Mouse (Mus musculus) layer of hippocampus, adult 9-11 months (tissue): ENCODE results near the gene Phf24.
"Not testable (repeated sequence)": the region's sequence is repeated elsewhere in the genome, so short reads cannot be mapped to it uniquely, and the experiment has no call there.

Experiments used
- DNase-seq: peaks from one replicate; pipeline ENCODE4 v3.0.0; 2022

The Phf24 gene

DNA sequence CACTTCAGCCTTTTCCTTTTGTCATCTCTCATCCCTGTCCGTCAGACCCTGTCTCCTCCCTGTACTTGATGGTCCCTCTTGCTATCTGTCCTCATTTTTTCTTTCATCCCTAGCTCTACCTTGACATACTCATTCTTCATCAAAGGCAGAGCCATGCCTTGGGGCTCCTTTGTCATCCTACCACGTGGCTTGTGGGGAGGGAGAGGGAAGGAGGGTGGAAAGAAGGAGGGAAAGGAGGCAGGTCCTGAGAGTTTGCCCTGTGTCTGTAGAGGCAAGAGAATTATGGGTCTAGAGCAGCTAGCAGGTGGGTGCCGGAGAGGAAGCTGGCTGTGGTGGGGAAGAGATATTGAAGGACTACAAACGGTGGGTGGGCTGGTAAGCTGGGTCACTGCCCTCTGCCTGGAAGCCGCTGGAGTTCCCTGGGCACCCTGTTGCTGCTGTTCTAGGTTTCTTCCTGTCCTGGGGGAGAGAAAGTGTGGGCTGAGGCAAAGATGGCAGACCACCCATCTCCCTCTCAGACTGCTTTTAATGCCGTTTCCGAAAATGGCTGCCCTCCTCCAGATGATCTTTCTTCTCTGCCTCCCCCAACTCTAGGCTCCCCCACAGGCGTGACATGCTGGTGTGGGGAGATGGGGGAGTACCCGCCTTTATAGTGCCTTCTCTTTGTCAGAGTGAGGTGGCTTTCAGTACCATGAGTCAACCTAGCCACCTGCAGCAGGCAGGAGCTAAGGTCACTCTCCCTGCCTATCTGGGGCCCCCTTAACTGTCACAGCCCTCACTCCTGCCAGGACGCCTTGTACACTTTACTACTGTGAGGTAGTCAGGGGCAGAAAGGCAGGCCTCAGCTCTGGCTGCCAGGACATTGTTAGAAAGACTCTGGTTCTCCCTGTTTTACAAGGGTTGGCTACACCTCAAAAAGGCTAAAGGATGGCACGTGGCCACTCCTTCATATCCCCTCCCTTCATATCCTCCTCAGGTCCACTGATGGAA is 35.0 kb downstream of the Phf24 start:
- no peak for DNase-seq

- DNase-seq = no peak
These were observed 36.1 kb downstream of the Phf24 start for GRCm38 (mm10) chr4:42952563-42952962.

DNA sequence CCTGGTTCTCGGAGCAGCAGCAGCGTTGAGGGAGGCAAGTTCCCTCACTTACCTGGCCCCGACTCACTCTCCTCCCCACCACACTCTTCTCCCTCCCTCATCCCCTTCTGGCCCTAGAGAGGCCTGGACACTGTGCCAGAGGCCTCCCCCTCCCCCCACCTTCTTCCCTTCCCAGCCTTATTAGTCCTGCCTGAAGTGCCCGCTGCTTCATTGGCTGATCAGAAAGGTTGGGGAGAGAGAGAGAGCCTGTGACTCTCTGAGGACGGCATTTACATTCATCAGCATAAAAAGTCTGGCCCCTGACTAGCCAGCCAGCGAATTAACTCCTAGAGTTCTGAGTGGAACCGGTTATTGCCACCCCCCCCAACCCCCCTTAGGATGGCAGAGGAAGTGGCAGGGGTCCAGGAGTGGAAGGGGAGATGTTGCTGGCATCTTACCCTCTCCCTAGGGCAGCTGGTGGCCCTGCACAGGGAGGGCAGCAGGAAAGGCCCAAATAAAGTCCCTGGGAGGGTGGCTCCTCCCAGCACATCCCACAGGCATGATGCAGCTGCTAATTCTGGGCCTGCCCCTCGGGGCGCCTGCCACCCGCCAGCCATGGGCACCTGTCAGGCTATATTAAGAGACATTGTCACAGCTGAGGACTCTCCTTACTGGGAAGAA is 37.1 kb downstream of the Phf24 start:
- no peak for DNase-seq

DNA sequence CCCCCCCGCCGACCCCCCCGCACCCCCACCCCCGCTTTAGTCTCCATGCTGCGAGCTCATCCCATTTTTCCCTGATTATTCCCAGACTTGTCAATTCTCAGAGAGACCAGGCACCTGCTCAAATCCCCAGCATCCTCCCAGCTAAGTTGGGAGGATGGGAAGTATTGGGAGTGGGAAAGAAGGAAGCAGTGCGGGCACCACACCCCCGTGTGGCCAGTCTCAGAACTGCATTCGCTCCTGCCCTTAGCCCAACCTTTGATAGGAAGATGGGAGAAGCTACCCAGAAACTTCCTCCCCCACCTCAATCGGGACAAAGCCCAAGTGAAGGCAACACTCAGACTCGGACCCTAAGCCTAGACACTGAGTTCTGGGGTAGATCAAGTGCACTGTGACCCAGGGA is 37.8 kb downstream of the Phf24 start:
- DNase-seq = peak; percentile 74

- DNase-seq = no peak
These were observed 38.7 kb downstream of the Phf24 start for GRCm38 (mm10) chr4:42955200-42955599.

DNA sequence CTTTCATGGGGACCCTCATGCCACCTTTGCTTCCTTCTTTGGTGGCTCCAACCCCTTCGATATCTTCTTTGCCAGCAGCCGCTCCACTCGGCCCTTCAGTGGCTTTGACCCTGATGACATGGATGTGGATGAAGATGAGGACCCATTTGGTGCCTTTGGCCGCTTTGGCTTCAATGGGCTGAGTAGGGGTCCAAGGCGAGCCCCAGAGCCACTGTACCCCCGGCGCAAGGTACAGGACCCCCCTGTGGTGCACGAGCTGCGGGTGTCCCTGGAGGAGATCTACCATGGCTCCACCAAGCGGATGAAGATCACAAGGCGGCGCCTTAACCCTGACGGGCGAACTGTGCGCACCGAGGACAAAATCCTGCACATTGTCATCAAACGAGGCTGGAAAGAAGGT is 40.1 kb downstream of the Phf24 start:
- no peak for DNase-seq

- no peak for DNase-seq
These were observed 40.8 kb downstream of the Phf24 start for GRCm38 (mm10) chr4:42957306-42957705.

DNA sequence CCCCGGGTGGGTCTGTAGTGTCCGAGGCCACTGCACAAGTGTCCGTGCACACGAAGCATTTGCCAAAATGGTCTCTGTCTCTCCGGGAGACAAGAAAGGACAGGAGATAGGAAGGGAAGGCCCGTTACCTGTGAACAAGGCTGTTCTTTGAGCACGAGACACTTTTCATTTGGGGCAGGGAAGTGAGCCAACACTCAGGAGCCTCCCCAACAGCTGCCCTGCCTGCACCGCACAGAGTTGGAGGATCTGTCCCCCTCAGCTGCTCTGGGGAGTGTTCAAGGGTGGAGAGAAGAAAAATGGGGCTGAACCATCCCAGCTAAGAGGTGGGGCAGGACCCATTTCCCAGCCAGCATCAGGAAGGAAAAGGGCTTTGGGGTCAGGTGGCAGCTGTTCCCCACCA is 41.5 kb downstream of the Phf24 start:
- DNase-seq = no peak

GRCm38 (mm10) chr4:42958942-42959341 is 42.5 kb downstream of the Phf24 start:
- no peak for DNase-seq

DNA sequence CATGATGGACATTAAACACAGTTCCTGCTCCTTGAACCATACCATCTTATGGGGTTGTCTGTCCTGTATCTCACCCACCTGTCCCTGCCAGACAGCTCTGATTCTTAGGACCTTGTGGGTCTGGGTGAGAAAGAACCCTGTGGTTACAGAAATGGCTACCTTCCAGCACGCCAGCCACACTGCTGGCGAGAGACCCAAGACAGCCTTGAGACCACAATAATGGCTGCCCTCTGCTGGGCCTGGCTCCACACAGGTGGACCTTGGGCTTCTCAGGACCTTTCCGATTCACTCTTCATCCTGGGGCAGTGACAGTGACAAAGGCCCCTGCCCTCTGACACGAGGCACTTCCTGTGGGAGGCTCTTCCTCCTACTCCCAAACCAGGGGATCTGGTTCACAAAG is 42.9 kb downstream of the Phf24 start:
- no peak for DNase-seq

GRCm38 (mm10) chr4:42961592-42961991 is 45.1 kb downstream of the Phf24 start:
- DNase-seq = no peak

DNA sequence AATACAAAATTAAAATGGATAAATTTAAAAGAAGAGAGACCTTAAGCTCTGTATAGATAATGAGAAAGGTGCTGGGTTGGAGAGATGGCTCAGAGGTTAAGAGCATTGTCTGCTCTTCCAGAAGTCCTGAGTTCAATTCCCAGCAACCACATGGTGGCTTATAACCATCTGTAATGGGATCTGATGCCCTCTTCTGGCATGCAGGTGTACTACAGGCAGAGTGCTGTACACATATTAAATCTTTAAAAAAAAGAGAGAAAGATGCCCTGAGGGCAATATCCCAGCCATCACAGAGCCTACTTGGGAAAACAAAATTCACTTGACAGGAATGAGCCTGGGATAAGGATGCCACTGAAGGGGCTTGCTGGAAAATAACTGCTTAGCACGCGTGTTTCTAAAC is 47.0 kb downstream of the Phf24 start:
- DNase-seq = no peak

- peak; percentile 45 for DNase-seq
These were observed 48.7 kb downstream of the Phf24 start for GRCm38 (mm10) chr4:42965039-42965719.

GRCm38 (mm10) chr4:42969304-42969703 is 52.8 kb downstream of the Phf24 start, which contains the start of gene 1700022I11Rik:
Gene 1700022I11Rik (plus strand): TSS chr4:42969604.
- no peak for DNase-seq

DNA sequence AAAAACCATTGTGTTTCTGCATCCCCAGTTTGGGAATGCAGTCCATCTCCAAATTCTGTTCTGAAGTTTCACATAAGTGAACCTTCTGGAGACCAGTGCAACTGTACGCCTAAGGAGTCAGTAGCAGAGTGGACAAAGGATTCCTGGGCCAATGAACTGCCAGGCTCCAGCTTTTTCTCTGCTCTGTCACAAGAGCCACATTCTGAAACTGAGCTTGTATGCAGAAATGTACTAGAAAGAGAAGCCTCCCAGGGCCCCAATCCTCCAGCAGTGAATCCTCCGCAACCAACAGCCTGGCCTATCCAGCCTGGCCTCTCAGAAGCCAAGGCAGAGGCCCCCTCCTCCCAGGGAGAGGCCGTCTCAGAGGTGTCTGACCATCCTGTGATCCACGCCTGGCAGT is 56.5 kb downstream of the Phf24 start:
- no peak for DNase-seq

GRCm38 (mm10) chr4:42973868-42974267 is 57.4 kb downstream of the Phf24 start:
- no peak for DNase-seq

DNA sequence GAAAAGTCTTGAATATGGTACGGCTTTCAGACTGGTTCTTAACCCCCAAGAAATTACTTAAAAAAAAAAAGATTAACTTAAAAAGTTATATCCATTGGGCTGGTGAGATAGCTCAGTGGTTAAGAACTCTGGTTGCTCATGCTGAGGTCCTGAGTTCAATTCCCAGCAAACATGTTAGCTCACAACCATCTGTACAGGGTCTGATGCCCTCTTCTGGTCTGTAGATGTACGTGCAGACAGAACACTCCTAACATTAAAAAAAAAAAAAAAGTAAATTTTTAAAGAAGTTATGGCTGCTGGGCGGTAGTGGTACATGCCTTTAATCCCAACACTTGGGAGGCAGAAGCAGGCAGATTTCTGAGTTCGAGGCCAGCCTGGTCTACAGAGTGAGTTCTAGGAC is 61.6 kb downstream of the Phf24 start:
- no peak for DNase-seq

- not testable (repeated sequence) for DNase-seq
These were observed 64.0 kb downstream of the Phf24 start for GRCm38 (mm10) chr4:42980467-42980866.

DNA sequence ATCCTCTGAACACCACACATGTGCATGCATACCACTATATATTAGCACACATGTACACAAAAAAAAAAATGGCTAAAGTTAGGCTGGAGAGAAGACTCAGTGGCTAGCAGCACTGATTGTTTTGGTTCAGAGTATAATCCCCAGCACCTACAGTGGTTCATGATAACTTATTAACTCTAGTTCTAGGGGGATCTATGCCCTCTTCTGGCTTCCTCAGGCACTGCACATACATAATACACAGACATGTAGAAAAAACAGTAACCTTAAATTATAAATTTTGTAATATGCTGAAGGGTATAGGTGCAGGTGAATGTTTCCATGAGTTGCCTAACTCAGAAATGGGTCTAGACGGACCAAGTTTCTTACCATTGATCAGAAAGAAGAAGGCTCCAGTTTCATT is 71.8 kb downstream of the Phf24 start:
- DNase-seq = no peak
